Mouse (Mus musculus): Measurements from ENCODE around the gene Bdh1. TPM values are rescaled to one million over a fixed set of nuclear protein-coding genes. Genes with fewer than 3 reads are reported as not detected.

The Bdh1 gene
- polyA plus RNA-seq, 1 experiment from 2014 or later = 45.5 TPM

GRCm38 (mm10) chr16:31473226-31473625 lies 51.1 kb downstream of the Bdh1 start:
- H3K9ac ChIP-seq = no peak overlapping the region
- WGBS = 95% methylated on average over 1 of the region's 1 CpGs
- H3K27ac ChIP-seq = no peak overlapping the region
- no peak for ATAC-seq (ENCODE audit: low FRiP score)
- H3K4me3 ChIP-seq = no peak overlapping the region
- no peaks in the 10 kb centered on the region for H3K9me3 ChIP-seq (replicated peaks)
- H3K4me1 ChIP-seq = peaks cover 11% of the 10 kb centered on the region; the same call in 1 of the 2 replicates
- peaks cover 3% of the 10 kb centered on the region; the same call in 1 of the 2 replicates for H3K27me3 ChIP-seq
- H3K4me2 ChIP-seq (replicated peaks) = no peak overlapping the region
- H3K36me3 ChIP-seq = no peaks in the 10 kb centered on the region

- no peak for ATAC-seq (ENCODE audit: low FRiP score)
- H3K36me3 ChIP-seq = no peaks in the 10 kb centered on the region
- H3K27me3 ChIP-seq = peaks cover 3% of the 10 kb centered on the region; the same call in 1 of the 2 replicates
- peaks cover 5% of the 10 kb centered on the region; the same call in 1 of the 2 replicates for H3K9me3 ChIP-seq (replicated peaks)
- H3K9ac ChIP-seq = no peak overlapping the region
- H3K4me1 ChIP-seq = peaks cover 11% of the 10 kb centered on the region; the same call in 1 of the 2 replicates
- H3K27ac ChIP-seq = no peak overlapping the region
- H3K4me3 ChIP-seq = no peak overlapping the region
- 72% methylated on average over 9 of the region's 9 CpGs for WGBS
- no peak overlapping the region for H3K4me2 ChIP-seq (replicated peaks)
These were observed 53.3 kb downstream of the Bdh1 start for GRCm38 (mm10) chr16:31475123-31475968.

- Histone ChIP-seq H3K9me3 (replicated peaks) (peaks cover 5% of the 10 kb centered on the region; the same call in 1 of the 2 replicates), H3K4me1 (peaks cover 11% of the 10 kb centered on the region; the same call in 1 of the 2 replicates), H3K9ac (no peak overlapping the region), H3K27me3 (peaks cover 3% of the 10 kb centered on the region; the same call in 1 of the 2 replicates), H3K36me3 (no peaks in the 10 kb centered on the region), H3K27ac (no peak overlapping the region), H3K4me2 (replicated peaks) (no peak overlapping the region), H3K4me3 (no peak overlapping the region)
- WGBS = 64% methylated on average over 7 of the region's 7 CpGs
- no peak for ATAC-seq (ENCODE audit: low FRiP score)
These were observed 55.0 kb downstream of the Bdh1 start for GRCm38 (mm10) chr16:31476872-31477603.

GRCm38 (mm10) chr16:31485336-31485735 lies 63.3 kb downstream of the Bdh1 start:
- no peaks in the 10 kb centered on the region for H3K36me3 ChIP-seq
- no peak for ATAC-seq (ENCODE audit: low FRiP score)
- no peaks in the 10 kb centered on the region for H3K9me3 ChIP-seq (replicated peaks)
- no peak overlapping the region for H3K4me2 ChIP-seq (replicated peaks)
- 90% methylated on average over 5 of the region's 5 CpGs for WGBS
- no peaks in the 10 kb centered on the region for H3K27me3 ChIP-seq
- H3K9ac ChIP-seq = no peak overlapping the region
- H3K27ac ChIP-seq = no peak overlapping the region
- no peak overlapping the region for H3K4me3 ChIP-seq
- H3K4me1 ChIP-seq = peaks cover 7% of the 10 kb centered on the region

- Histone ChIP-seq H3K4me3 (no peak overlapping the region), H3K9me3 (replicated peaks) (no peaks in the 10 kb centered on the region), H3K4me2 (replicated peaks) (no peak overlapping the region), H3K9ac (no peak overlapping the region), H3K27ac (no peak overlapping the region), H3K4me1 (peaks cover 7% of the 10 kb centered on the region), H3K27me3 (no peaks in the 10 kb centered on the region), H3K36me3 (no peaks in the 10 kb centered on the region)
- 96% methylated on average over 3 of the region's 3 CpGs for WGBS
- no peak for ATAC-seq (ENCODE audit: low FRiP score)
These were observed 65.2 kb downstream of the Bdh1 start for GRCm38 (mm10) chr16:31487266-31487665.

- Histone ChIP-seq H3K4me2 (replicated peaks) (no peak overlapping the region), H3K4me1 (peaks cover 23% of the 10 kb centered on the region), H3K27ac (no peak overlapping the region), H3K9ac (no peak overlapping the region; the same call in 1 of the 2 replicates), H3K4me3 (no peak overlapping the region), H3K27me3 (no peaks in the 10 kb centered on the region), H3K36me3 (no peaks in the 10 kb centered on the region), H3K9me3 (replicated peaks) (no peaks in the 10 kb centered on the region)
- ATAC-seq (ENCODE audit: low FRiP score) = no peak
- 19% methylated on average over 3 of the region's 3 CpGs for WGBS
These were observed 67.0 kb downstream of the Bdh1 start for GRCm38 (mm10) chr16:31489096-31489495.

DNA sequence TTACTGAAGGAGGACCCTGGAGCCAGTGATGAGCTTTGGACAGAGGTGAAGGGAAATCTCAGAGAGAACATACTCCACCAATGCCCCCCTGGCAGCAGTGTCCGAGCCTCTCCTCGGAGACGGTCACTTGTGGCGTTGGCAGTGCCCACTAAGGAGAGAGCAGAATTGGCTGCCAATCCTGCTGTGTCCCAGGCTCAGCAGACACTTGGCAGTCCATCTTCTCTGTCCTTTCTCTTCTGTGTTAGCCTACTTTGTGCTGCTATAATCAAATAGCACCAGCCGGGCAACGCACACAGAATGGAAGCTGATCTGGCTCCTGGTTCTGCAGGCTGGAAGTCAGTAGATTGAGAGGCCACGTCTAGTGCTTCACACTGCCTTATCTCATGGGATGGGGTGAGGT lies 68.9 kb downstream of the Bdh1 start:
- Histone ChIP-seq H3K4me1 (peaks cover 28% of the 10 kb centered on the region), H3K36me3 (no peaks in the 10 kb centered on the region), H3K9ac (no peak overlapping the region), H3K4me3 (no peak overlapping the region), H3K27ac (no peak overlapping the region), H3K9me3 (replicated peaks) (no peaks in the 10 kb centered on the region), H3K4me2 (replicated peaks) (no peak overlapping the region), H3K27me3 (no peaks in the 10 kb centered on the region)
- 96% methylated on average over 7 of the region's 7 CpGs for WGBS
- no peak for ATAC-seq (ENCODE audit: low FRiP score)

DNA sequence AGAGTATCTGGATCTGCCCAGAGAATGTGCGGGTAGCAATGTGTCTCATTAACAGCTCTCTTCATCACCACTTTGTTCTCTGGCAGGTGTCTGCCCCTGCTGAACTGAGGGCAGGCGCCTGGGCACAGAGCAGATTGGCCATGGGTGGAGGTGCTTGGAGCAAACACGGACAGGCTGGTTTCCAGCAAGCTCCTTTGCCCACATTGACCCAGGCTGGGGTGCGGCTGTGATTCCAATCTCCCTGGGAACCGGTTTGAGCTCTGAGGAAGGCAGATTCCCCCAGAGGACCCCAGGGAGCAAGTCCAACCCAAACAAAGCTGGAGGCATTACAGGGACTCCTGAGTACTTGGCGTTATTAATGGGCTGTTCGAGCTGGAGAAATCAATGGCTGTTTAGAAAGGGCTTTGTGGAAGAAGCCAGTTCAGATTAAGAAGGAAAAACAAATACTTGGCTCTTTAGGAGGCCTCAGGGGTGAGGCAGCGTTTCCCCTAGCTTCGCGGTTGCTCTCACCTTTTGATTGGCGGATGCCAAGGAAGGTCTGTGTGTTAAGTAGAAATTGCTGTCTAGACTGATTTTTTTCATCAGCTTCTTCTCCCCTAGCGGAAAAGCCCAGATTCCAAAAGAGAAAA lies 71.0 kb downstream of the Bdh1 start:
- peak overlapping the region; percentile 48 for H3K27ac ChIP-seq
- no peak overlapping the region for H3K4me3 ChIP-seq
- no peaks in the 10 kb centered on the region for H3K27me3 ChIP-seq
- H3K9me3 ChIP-seq (replicated peaks) = no peaks in the 10 kb centered on the region
- no peak for ATAC-seq (ENCODE audit: low FRiP score)
- peaks cover 28% of the 10 kb centered on the region for H3K4me1 ChIP-seq
- no peak overlapping the region; the same call in 1 of the 2 replicates for H3K4me2 ChIP-seq (replicated peaks)
- 26% methylated on average over 12 of the region's 12 CpGs for WGBS
- H3K36me3 ChIP-seq = no peaks in the 10 kb centered on the region
- H3K9ac ChIP-seq = no peak overlapping the region

DNA sequence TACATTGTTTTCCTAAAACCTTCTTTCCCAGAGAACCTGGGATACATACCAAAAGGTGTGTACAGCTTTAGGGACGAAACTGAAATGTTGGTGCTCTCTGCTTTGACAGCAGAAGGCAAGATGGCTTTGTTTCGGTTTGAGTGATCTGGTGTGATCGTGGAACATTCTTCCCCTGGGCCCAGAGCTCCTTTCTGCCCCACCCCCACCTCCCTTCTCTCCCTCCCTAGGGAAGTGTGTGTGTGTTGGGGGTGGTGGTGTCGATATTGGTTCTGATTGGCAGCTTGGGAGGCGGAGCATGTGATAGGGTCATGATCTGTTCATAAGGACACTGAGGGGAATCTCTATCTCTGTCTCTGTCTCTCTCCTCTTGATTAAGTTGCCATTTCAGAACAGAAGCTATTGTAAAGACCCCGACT lies 71.5 kb downstream of the Bdh1 start:
- H3K4me1 ChIP-seq = peaks cover 28% of the 10 kb centered on the region
- peak overlapping the region; percentile 48; the same call in 1 of the 2 replicates for H3K27ac ChIP-seq
- ATAC-seq (ENCODE audit: low FRiP score) = no peak
- 39% methylated on average over 6 of the region's 6 CpGs for WGBS
- no peak overlapping the region for H3K9ac ChIP-seq
- no peak overlapping the region for H3K4me3 ChIP-seq
- no peaks in the 10 kb centered on the region for H3K36me3 ChIP-seq
- no peaks in the 10 kb centered on the region for H3K9me3 ChIP-seq (replicated peaks)
- no peak overlapping the region; the same call in 1 of the 2 replicates for H3K4me2 ChIP-seq (replicated peaks)
- no peaks in the 10 kb centered on the region for H3K27me3 ChIP-seq

DNA sequence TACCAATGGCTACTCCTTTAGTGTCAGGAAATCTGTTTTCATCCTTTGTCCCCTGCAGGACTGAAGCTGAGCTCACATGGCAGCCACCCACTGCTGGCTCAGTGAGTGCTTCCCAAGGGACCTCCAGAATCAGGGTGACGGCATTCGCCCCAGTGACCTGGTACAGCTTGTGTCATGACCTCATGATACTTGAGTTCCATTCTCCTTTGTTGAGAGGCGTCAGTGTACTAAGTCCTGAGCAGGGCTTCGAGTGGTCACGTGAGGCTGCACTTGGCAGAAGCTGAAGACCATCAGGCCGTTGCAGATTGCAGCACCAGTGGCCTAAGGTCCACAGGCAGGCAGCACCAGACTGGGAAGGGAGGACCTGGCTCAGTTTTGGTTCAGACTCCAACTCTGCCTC lies 71.9 kb downstream of the Bdh1 start:
- 0 out of 2 replicates have a peak, but pooled peaks have one; percentile 18 for ATAC-seq (ENCODE audit: low FRiP score)
- Histone ChIP-seq H3K4me3 (no peak overlapping the region), H3K4me1 (peaks cover 24% of the 10 kb centered on the region), H3K9ac (no peak overlapping the region), H3K4me2 (replicated peaks) (no peak overlapping the region), H3K9me3 (replicated peaks) (no peaks in the 10 kb centered on the region), H3K27me3 (no peaks in the 10 kb centered on the region), H3K27ac (0 out of 2 replicates have a peak overlapping the region, but pooled peaks have one; percentile 48), H3K36me3 (no peaks in the 10 kb centered on the region)
- 31% methylated on average over 6 of the region's 6 CpGs for WGBS

DNA sequence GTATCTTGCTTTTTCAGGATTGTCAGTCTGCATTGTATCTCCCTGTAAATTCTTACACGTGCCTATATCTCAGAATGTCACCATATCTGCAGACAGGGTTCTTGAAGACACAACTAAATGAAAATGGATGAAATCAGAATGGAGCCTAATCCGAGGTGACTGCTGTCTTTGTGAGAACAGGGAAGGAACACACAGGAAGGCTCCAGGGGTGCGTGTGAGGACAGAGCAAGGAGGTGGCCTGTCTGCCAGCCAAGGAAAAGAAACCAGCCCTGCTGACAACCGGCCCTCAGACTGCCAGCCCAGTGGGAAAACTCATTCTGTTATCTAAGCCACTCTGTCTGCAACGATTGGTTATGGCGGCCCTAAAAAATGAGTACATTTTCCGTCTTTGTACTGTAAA lies 73.3 kb downstream of the Bdh1 start:
- Histone ChIP-seq H3K36me3 (no peaks in the 10 kb centered on the region), H3K4me3 (no peak overlapping the region), H3K9me3 (replicated peaks) (no peaks in the 10 kb centered on the region), H3K4me1 (peaks cover 32% of the 10 kb centered on the region), H3K4me2 (replicated peaks) (no peak overlapping the region), H3K27me3 (no peaks in the 10 kb centered on the region), H3K27ac (peak overlapping the region; percentile 24; the same call in 1 of the 2 replicates), H3K9ac (no peak overlapping the region)
- ATAC-seq (ENCODE audit: low FRiP score) = no peak
- WGBS = 56% methylated on average over 7 of the region's 7 CpGs

DNA sequence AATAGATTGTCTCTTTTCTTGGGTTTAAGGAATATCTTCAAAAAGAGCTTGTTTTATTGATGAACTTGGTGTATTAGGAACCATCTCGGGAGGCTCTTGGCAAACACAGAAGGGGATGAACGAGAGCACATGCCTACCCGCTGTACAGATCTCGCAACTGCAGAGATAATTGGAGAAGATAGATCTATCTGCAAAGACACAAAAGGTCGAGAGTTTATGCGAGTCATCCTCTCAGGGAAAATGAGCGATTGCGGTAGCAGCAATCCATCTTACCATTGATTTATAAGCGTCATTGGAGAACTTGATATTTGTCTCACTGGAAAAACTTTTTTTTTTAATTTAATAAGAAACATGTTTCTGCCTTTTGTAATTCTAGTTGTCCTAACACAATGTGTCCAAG lies 73.7 kb downstream of the Bdh1 start:
- no peak for ATAC-seq (ENCODE audit: low FRiP score)
- no peak overlapping the region for H3K4me2 ChIP-seq (replicated peaks)
- 80% methylated on average over 9 of the region's 9 CpGs for WGBS
- H3K4me1 ChIP-seq = peaks cover 36% of the 10 kb centered on the region
- H3K36me3 ChIP-seq = no peaks in the 10 kb centered on the region
- H3K4me3 ChIP-seq = no peak overlapping the region
- H3K9me3 ChIP-seq (replicated peaks) = no peaks in the 10 kb centered on the region
- H3K27ac ChIP-seq = 0 out of 2 replicates have a peak overlapping the region, but pooled peaks have one; percentile 24
- no peak overlapping the region for H3K9ac ChIP-seq
- H3K27me3 ChIP-seq = no peaks in the 10 kb centered on the region

All from hindbrain, embryonic 12.5 days (tissue).